Comparison of ENCODE assay signal across 10 mouse cellular contexts in the genomic region with DNA sequence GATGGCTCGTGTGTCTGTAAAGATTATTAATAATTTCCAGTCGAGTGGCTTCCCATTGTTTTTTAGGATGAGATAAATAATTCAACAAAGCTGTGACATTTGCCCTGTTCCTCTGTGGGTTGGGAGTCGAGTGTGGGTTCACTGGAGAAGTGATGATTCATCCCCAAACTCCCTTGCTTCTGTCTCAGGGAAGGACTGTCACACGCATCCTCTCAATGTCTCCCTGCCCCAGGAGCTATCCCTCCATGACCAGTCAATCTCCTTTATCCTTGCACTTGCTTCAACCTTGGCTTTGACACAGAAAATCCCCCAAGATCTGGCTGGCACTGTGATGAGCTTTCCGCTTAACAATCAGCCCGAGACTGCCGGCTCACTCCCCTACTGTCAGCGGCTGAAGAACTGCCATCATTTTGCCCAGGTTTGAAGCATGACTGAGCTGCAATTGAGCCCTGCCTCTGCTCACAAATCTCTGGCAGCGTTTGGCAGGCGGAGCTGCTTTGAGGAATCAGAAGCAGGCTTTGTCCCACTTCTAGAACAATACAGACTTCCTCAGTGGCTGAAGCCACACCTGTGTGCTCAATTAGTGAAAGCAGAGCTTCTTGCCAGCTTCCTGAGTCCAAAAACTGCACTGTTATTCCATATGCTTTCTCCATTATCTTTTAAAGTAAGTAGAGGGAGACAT.
DNase-seq lines count a peak whose midpoint lies in the region; ATAC-seq and TF ChIP-seq lines count a peak whose summit lies in the region.
"Had no signal": no experiment of that assay in that cellular context is flagged by ENCODE, and none has a peak within 500 bp of the region (broad histone marks: within the 10 kb centered on the region; RNA-seq: fewer than 3 reads in every experiment).

No protein-coding gene starts in this region.

- H3K27me3 ChIP-seq in embryonic facial prominence, embryonic 14.5 days (replicated peaks; ENCODE audit: control insufficient read depth, insufficient read depth, low read length) = no peaks in the 10 kb centered on the region
- no peaks in the 10 kb centered on the region for H3K27me3 ChIP-seq in embryonic facial prominence, embryonic 10.5 days (replicated peaks; ENCODE audit: low read depth, poor library complexity, severe bottlenecking)
- no peaks in the 10 kb centered on the region for H3K27me3 ChIP-seq in lung, embryonic 14.5 days (ENCODE audit: insufficient read depth, low read length)
- H3K27me3 ChIP-seq in heart, postnatal 0 days (ENCODE audit: control insufficient read depth, insufficient read depth, low read length) = no peaks in the 10 kb centered on the region
- H3K27me3 ChIP-seq in neural tube, embryonic 15.5 days (replicated peaks) = no peaks in the 10 kb centered on the region

- no peaks in the 10 kb centered on the region for H3K36me3 ChIP-seq in embryonic facial prominence, embryonic 14.5 days (ENCODE audit: control insufficient read depth, insufficient read depth, low read length)
- no peaks in the 10 kb centered on the region for H3K36me3 ChIP-seq in embryonic facial prominence, embryonic 10.5 days (replicated peaks)
- no peaks in the 10 kb centered on the region for H3K36me3 ChIP-seq in lung, embryonic 14.5 days (ENCODE audit: insufficient read depth)
- H3K36me3 ChIP-seq in heart, postnatal 0 days (replicated peaks; ENCODE audit: control insufficient read depth, insufficient read depth, low read length) = no peaks in the 10 kb centered on the region
- H3K36me3 ChIP-seq in neural tube, embryonic 15.5 days = no peaks in the 10 kb centered on the region

- TF ChIP-seq EP300 in heart, postnatal 0 days (IDR thresholded peaks at IDR 0.05; ENCODE audit: low read depth) = peak; percentile 66

- WGBS in embryonic facial prominence, embryonic 14.5 days = 43% methylated on average over 10 of the region's 10 CpGs
- 69% methylated on average over 10 of the region's 10 CpGs for WGBS in embryonic facial prominence, embryonic 10.5 days
- WGBS in lung, embryonic 14.5 days = 54% methylated on average over 10 of the region's 10 CpGs
- 45% methylated on average over 10 of the region's 10 CpGs for WGBS in heart, postnatal 0 days
- WGBS in neural tube, embryonic 15.5 days = 27% methylated on average over 10 of the region's 10 CpGs

- no peak overlapping the region for H3K9ac ChIP-seq in embryonic facial prominence, embryonic 14.5 days (ENCODE audit: low read depth, low read length)
- H3K9ac ChIP-seq in lung, embryonic 14.5 days = no peak overlapping the region
- no peak overlapping the region for H3K9ac ChIP-seq in heart, postnatal 0 days (replicated peaks; ENCODE audit: low read depth, low read length)
- H3K9ac ChIP-seq in neural tube, embryonic 15.5 days (replicated peaks) = no peak overlapping the region

- H3K9me3 ChIP-seq in embryonic facial prominence, embryonic 14.5 days (ENCODE audit: control insufficient read depth, low read length) = peaks cover 4% of the 10 kb centered on the region; the same call in 1 of the 2 replicates
- H3K9me3 ChIP-seq in embryonic facial prominence, embryonic 10.5 days = no peaks in the 10 kb centered on the region
- H3K9me3 ChIP-seq in lung, embryonic 14.5 days (ENCODE audit: low read depth, low read length) = no peaks in the 10 kb centered on the region; the same call in 1 of the 2 replicates
- H3K9me3 ChIP-seq in heart, postnatal 0 days (replicated peaks; ENCODE audit: control insufficient read depth, low read length) = peaks cover 5% of the 10 kb centered on the region; the same call in 1 of the 2 replicates
- no peaks in the 10 kb centered on the region for H3K9me3 ChIP-seq in neural tube, embryonic 15.5 days (replicated peaks)

- H3K4me2 ChIP-seq in embryonic facial prominence, embryonic 14.5 days (ENCODE audit: low read depth, low read length) = no peak overlapping the region
- no peak overlapping the region for H3K4me2 ChIP-seq in lung, embryonic 14.5 days
- 0 out of 2 replicates have a peak overlapping the region, but pooled peaks have one; percentile 7 for H3K4me2 ChIP-seq in heart, postnatal 0 days (ENCODE audit: low read depth, low read length)
- H3K4me2 ChIP-seq in neural tube, embryonic 15.5 days = no peak overlapping the region

- no peak overlapping the region for H3K27ac ChIP-seq in embryonic facial prominence, embryonic 14.5 days (replicated peaks; ENCODE audit: low read depth, low read length)
- H3K27ac ChIP-seq in embryonic facial prominence, embryonic 10.5 days (replicated peaks) = no peak overlapping the region
- H3K27ac ChIP-seq in lung, embryonic 14.5 days (ENCODE audit: low read depth) = no peak overlapping the region
- H3K27ac ChIP-seq in heart, postnatal 0 days (ENCODE audit: low read depth) = no peak overlapping the region
- H3K27ac ChIP-seq in neural tube, embryonic 15.5 days (replicated peaks) = peak overlapping the region; percentile 24
- H3K27ac ChIP-seq: macrophage had no signal

- peak; percentile 78 for DNase-seq in embryonic facial prominence, embryonic 14.5 days (ENCODE audit: low spot score)
- no peak for DNase-seq in embryonic facial prominence, embryonic 10.5 days (ENCODE audit: low spot score)
- peak; percentile 3 for DNase-seq in lung, embryonic 14.5 days
- no peak for DNase-seq in lung, postnatal 25 days (ENCODE audit: low spot score)
- DNase-seq in heart, postnatal 0 days (ENCODE audit: low spot score) = no peak
- no peak for DNase-seq in thymus, postnatal 25 days
- DNase-seq in left cerebral cortex, adult 11 months (ENCODE audit: low spot score) = no peak
- DNase-seq: cerebellum, adult 9-10 months had no signal

- peak; percentile 37; the same call in 1 of the 2 replicates for ATAC-seq in embryonic facial prominence, embryonic 14.5 days (ENCODE audit: low read depth)
- ATAC-seq in lung, embryonic 14.5 days (ENCODE audit: insufficient read depth) = no peak
- ATAC-seq in heart, postnatal 0 days (ENCODE audit: insufficient read depth, low read depth) = peak; percentile 30; the same call in 1 of the 2 replicates
- no peak for ATAC-seq in neural tube, embryonic 15.5 days (ENCODE audit: low FRiP score)

- H3K4me3 ChIP-seq in embryonic facial prominence, embryonic 14.5 days (ENCODE audit: low read depth, low read length) = no peak overlapping the region
- H3K4me3 ChIP-seq in embryonic facial prominence, embryonic 10.5 days = no peak overlapping the region
- H3K4me3 ChIP-seq in lung, embryonic 14.5 days (ENCODE audit: low read depth, low read length) = no peak overlapping the region
- no peak overlapping the region for H3K4me3 ChIP-seq in heart, postnatal 0 days (ENCODE audit: low read depth, low read length)
- H3K4me3 ChIP-seq in neural tube, embryonic 15.5 days (replicated peaks) = no peak overlapping the region

- no peak for TF ChIP-seq CTCF in lung, embryonic 14.5 days (IDR thresholded peaks at IDR 0.05; ENCODE audit: low read depth)
- TF ChIP-seq CTCF in heart, postnatal 0 days (IDR thresholded peaks at IDR 0.05; ENCODE audit: low read depth) = no peak

- peaks cover 4% of the 10 kb centered on the region; the same call in 1 of the 2 replicates for H3K4me1 ChIP-seq in embryonic facial prominence, embryonic 14.5 days (ENCODE audit: control insufficient read depth, insufficient read depth, low read length)
- H3K4me1 ChIP-seq in embryonic facial prominence, embryonic 10.5 days = peaks cover 4% of the 10 kb centered on the region; the same call in 1 of the 2 replicates
- H3K4me1 ChIP-seq in lung, embryonic 14.5 days (ENCODE audit: insufficient read depth) = no peaks in the 10 kb centered on the region
- no peaks in the 10 kb centered on the region for H3K4me1 ChIP-seq in heart, postnatal 0 days (ENCODE audit: control insufficient read depth, insufficient read depth)
- H3K4me1 ChIP-seq in neural tube, embryonic 15.5 days = peaks cover 13% of the 10 kb centered on the region

Comparison
In these comparisons a context has a peak if more than half of its experiments do, and no peak if none do; other contexts are left out.
1. DNase-seq: peak in embryonic facial prominence, embryonic 14.5 days (single experiment) and lung, embryonic 14.5 days (single experiment); none in embryonic facial prominence, embryonic 10.5 days (single experiment), lung, postnatal 25 days (single experiment), heart, postnatal 0 days (single experiment), thymus, postnatal 25 days (single experiment) and left cerebral cortex, adult 11 months (single experiment).
2. ATAC-seq: peak in embryonic facial prominence, embryonic 14.5 days (single experiment) and heart, postnatal 0 days (single experiment); none in lung, embryonic 14.5 days (single experiment) and neural tube, embryonic 15.5 days (single experiment).